Mouse (Mus musculus) brown adipose tissue, adult 24 weeks (tissue): ENCODE results near the gene Tfe3. TPM values are rescaled to one million over a fixed set of nuclear protein-coding genes. Genes with fewer than 3 reads are reported as not detected.

Source experiments
- polyA plus RNA-seq: library from polyadenylated mRNA; stranded (reverse); fragments of >200 nt; gene quantifications from 2 replicates; pipeline ENCODE4 v1.2.4, GENCODE M21; 2012; ENCODE audit not compliant: missing spikeins, insufficient read depth, insufficient read length

Gene Tfe3
- polyA plus RNA-seq, 1 experiment, result 22.3 TPM

Other genes starting within 250 kb of the Tfe3 start
- not detected in 2 replicates for gene Foxp3, start 188.9 kb upstream of the Tfe3 start, polyA plus RNA-seq
- 2.2 and 2.4 TPM in 2 replicates for gene Ppp1r3f, start 188.3 kb upstream of the Tfe3 start, polyA plus RNA-seq
- 6.0 and 6.1 TPM in 2 replicates for gene Ccdc22, start 157.0 kb upstream of the Tfe3 start, polyA plus RNA-seq
- not detected in 2 replicates for gene Cacna1f, start 155.5 kb upstream of the Tfe3 start, polyA plus RNA-seq
- 13.0 and 15.6 TPM in 2 replicates for gene Syp, start 124.1 kb upstream of the Tfe3 start, polyA plus RNA-seq
- 6.3 and 8.3 TPM in 2 replicates for gene Prickle3, start 105.3 kb upstream of the Tfe3 start, polyA plus RNA-seq
- gene Plp2, start 91.2 kb upstream of the Tfe3 start, polyA plus RNA-seq, result 27.0 and 31.6 TPM in 2 replicates
- gene Magix, start 81.3 kb upstream of the Tfe3 start, polyA plus RNA-seq, result 2.9 and 3.4 TPM in 2 replicates
- 17.4 and 24.4 TPM in 2 replicates for gene Gpkow, start 65.4 kb upstream of the Tfe3 start, polyA plus RNA-seq
- 41.8 and 42.4 TPM in 2 replicates for gene Wdr45, start 48.2 kb upstream of the Tfe3 start, polyA plus RNA-seq
- 4.0 TPM in 1 of 2 replicates, not detected in the other for gene Gm45208, start 40.3 kb upstream of the Tfe3 start, polyA plus RNA-seq
- gene Praf2, start 34.1 kb upstream of the Tfe3 start, polyA plus RNA-seq, result 10.2 and 10.8 TPM in 2 replicates
- not detected in 2 replicates for gene Ccdc120, start 11.7 kb upstream of the Tfe3 start, polyA plus RNA-seq
- 18.6 and 19.2 TPM in 2 replicates for gene Gripap1, start 27.2 kb downstream of the Tfe3 start, polyA plus RNA-seq
- gene Kcnd1, start 59.7 kb downstream of the Tfe3 start, polyA plus RNA-seq, result 0.21 TPM in 1 of 2 replicates, not detected in the other
- 14.1 and 23.4 TPM in 2 replicates for gene Otud5, start 78.8 kb downstream of the Tfe3 start, polyA plus RNA-seq
- gene Pim2, start 115.7 kb downstream of the Tfe3 start, polyA plus RNA-seq, result 1.7 and 2.0 TPM in 2 replicates
- gene Slc35a2, start 121.5 kb downstream of the Tfe3 start, polyA plus RNA-seq, result 9.2 and 15.3 TPM in 2 replicates
- 25.0 and 29.5 TPM in 2 replicates for gene Pqbp1, start 136.7 kb downstream of the Tfe3 start, polyA plus RNA-seq
- 47.7 and 50.3 TPM in 2 replicates for gene Timm17b, start 136.8 kb downstream of the Tfe3 start, polyA plus RNA-seq
- gene Gm10491, start 145.3 kb downstream of the Tfe3 start, polyA plus RNA-seq, result not detected in 2 replicates
- gene Gm10490, start 147.0 kb downstream of the Tfe3 start, polyA plus RNA-seq, result not detected in 2 replicates
- gene Pcsk1n, start 157.3 kb downstream of the Tfe3 start, polyA plus RNA-seq, result not detected in 2 replicates
- not detected in 2 replicates for gene Eras, start 166.0 kb downstream of the Tfe3 start, polyA plus RNA-seq
- 7.6 and 11.6 TPM in 2 replicates for gene Hdac6, start 185.3 kb downstream of the Tfe3 start, polyA plus RNA-seq
- gene Gata1, start 215.5 kb downstream of the Tfe3 start, polyA plus RNA-seq, result not detected in 2 replicates